Mouse (Mus musculus) thymus, adult 2 months (tissue): ENCODE measurements around the gene Mt1. TPM values are rescaled to one million over a fixed set of nuclear protein-coding genes. Genes with fewer than 3 reads are reported as not detected.
A peak's percentile ranks its signal among the peaks of the same experiment; 100 is the strongest.
"Not testable (repeated sequence)": the region's sequence is repeated elsewhere in the genome, so short reads cannot be mapped to it uniquely, and the experiment has no call there.

Experiments
- DNase-seq: peaks from one replicate; pipeline ENCODE4 v3.0.0; 2021
- H3K27ac ChIP-seq: fragments of 200-500 bp; 2 replicates; pipeline ENCODE4 v1.5.1; 2012; ENCODE audit warnings: low read length, control low read depth; ENCODE audit not compliant: control insufficient read depth, insufficient read depth
- H3K27me3 ChIP-seq: fragments of 200-500 bp; 2 replicates; pipeline ENCODE4 v1.6.1; 2012; ENCODE audit warnings: mild to moderate bottlenecking, low read length, moderate library complexity, mixed read lengths; ENCODE audit not compliant: control insufficient read depth, insufficient read depth
- H3K36me3 ChIP-seq: fragments of 200-500 bp; 2 replicates; pipeline ENCODE4 v1.6.1; 2012; ENCODE audit warnings: mild to moderate bottlenecking, low read length, moderate library complexity; ENCODE audit not compliant: control insufficient read depth, insufficient read depth
- H3K4me1 ChIP-seq: fragments of 200-500 bp; replicated peaks from 2 replicates; pipeline ENCODE4 v1.6.1; 2012; ENCODE audit warnings: low read length; ENCODE audit not compliant: control insufficient read depth, insufficient read depth
- H3K4me3 ChIP-seq: fragments of 200-500 bp; 2 replicates; pipeline ENCODE4 v1.5.1; 2012; ENCODE audit warnings: mild to moderate bottlenecking, low read length, control low read depth, moderate library complexity; ENCODE audit not compliant: control insufficient read depth, insufficient read depth
- CTCF ChIP-seq: fragments of 200-500 bp; IDR thresholded peaks from 2 replicates; pipeline ENCODE4 v1.5.1; 2012; ENCODE audit warnings: mild to moderate bottlenecking, control low read depth, low read length, moderate library complexity, borderline replicate concordance; ENCODE audit not compliant: control insufficient read depth, poor library complexity, insufficient read depth; ENCODE audit errors: extremely low read depth
- POLR2A ChIP-seq: fragments of 200-500 bp; IDR thresholded peaks from 2 replicates; pipeline ENCODE4 v1.6.1; 2012; ENCODE audit warnings: mild to moderate bottlenecking, low read length, control low read depth, moderate library complexity; ENCODE audit not compliant: control insufficient read depth, poor library complexity, insufficient read depth; ENCODE audit errors: extremely low read depth
- WGBS: fragments of 180-500 bp; shearing (Covaris S2); methylation state at CpG from one replicate; pipeline ENCODE4 v1.1.7; 2018; 5-methylcytosine and 5-hydroxymethylcytosine counted together
- polyA plus RNA-seq: library from polyadenylated mRNA; depleted of rRNA; stranded (reverse); fragments of >200 nt; gene quantifications from 2 replicates; pipeline ENCODE4 v1.2.3, GENCODE M21; 2012

Gene Mt1
- polyA plus RNA-seq, 1 experiment, result 260 TPM

DNA sequence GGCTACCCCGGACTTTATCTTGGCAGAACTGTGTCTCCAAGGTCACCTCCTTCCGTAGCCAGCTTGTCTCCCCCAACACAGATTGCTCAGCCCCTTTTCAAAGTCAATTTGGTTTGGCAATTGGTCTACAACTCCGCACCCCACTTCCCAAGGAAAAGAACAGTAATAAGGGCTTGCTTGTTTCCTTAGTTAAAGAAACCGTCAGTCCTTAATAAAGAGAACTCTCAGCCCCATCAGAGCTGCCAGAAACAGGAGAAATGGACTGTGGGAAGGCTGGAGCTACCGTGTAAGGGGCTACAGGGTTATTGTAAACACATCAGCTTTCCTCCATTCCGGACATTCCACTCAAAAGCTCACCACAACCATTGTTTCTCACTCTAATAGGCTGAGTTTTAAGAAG, 24.3 kb upstream of the Mt1 start:
- TF ChIP-seq POLR2A (no peak), CTCF (no peak)
- DNase-seq, result no peak
- peaks cover 3% of the 10 kb centered on the region; the same call in 1 of the 2 replicates for H3K27me3 ChIP-seq
- 68% methylated on average over 6 of the region's 6 CpGs for WGBS
- H3K4me3 ChIP-seq, result no peak overlapping the region
- no peaks in the 10 kb centered on the region for H3K36me3 ChIP-seq
- peaks cover 3% of the 10 kb centered on the region; the same call in 1 of the 2 replicates for H3K4me1 ChIP-seq
- no peak overlapping the region for H3K27ac ChIP-seq

DNA sequence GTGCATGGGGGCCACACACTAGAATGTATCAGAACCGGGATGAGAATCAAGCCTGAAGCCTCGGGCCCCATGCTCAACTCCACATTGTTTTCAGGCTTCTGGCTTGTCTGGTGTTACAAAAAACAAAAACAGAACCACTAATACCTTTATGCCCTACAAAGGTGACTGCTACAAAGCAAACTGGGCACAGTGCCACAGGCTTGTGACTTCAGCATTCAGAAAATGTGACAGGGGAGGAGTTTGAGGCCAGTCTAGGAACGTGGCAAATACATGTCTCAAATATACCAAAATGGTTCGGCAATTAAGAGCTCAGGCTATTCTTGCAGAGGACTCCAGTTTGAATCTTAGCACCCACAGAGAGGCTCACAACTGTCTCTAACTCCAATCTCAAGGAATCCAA, 22.8 kb upstream of the Mt1 start:
- DNase-seq, result no peak
- no peaks in the 10 kb centered on the region for H3K36me3 ChIP-seq
- no peak for TF ChIP-seq POLR2A
- no peak for TF ChIP-seq CTCF
- peaks cover 3% of the 10 kb centered on the region; the same call in 1 of the 2 replicates for H3K4me1 ChIP-seq
- H3K27ac ChIP-seq, result no peak overlapping the region
- H3K4me3 ChIP-seq, result no peak overlapping the region
- H3K27me3 ChIP-seq, result peaks cover 3% of the 10 kb centered on the region; the same call in 1 of the 2 replicates
- WGBS, result 63% methylated on average over 4 of the region's 4 CpGs

DNA sequence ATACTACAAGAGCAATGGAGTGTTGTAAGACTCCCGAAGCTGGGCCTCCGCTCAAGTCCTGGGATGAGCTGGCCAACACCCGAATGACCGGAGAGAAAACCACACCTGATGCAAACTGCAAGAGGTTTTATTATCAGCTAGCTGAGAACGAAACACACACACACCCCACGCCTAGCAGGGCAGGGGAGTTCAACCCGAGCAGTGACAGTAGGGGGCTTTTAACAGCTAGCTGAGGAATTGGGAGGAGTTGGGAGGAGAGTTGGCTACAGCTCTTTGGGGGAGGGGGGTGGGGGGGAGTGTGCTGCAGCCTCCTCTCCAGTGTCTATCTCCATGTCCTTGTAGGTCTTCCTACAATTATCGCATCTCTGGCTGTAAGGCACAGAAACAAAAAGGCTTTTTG, 13.1 kb upstream of the Mt1 start:
- WGBS, result 83% methylated on average over 8 of the region's 8 CpGs
- H3K27me3 ChIP-seq, DNase-seq, H3K36me3 ChIP-seq, H3K4me3 ChIP-seq, H3K27ac ChIP-seq, H3K4me1 ChIP-seq: not testable (repeated sequence)

- no peak overlapping the region for H3K27ac ChIP-seq
- peaks cover under 1% of the 10 kb centered on the region; the same call in 1 of the 2 replicates for H3K27me3 ChIP-seq
- DNase-seq, result peak; percentile 85
- 5% methylated on average over 6 of the region's 6 CpGs for WGBS
- H3K36me3 ChIP-seq, result no peaks in the 10 kb centered on the region
- no peak overlapping the region for H3K4me3 ChIP-seq
- peaks cover 3% of the 10 kb centered on the region; the same call in 1 of the 2 replicates for H3K4me1 ChIP-seq
- TF ChIP-seq POLR2A (no peak), CTCF (peak; percentile 55; the same call in 1 of the 2 replicates)
Measured at GRCm38 (mm10) chr8:94167244-94167643, 11.6 kb upstream of the Mt1 start.

GRCm38 (mm10) chr8:94169547-94169946, 9.3 kb upstream of the Mt1 start:
- Histone ChIP-seq H3K36me3 (no peaks in the 10 kb centered on the region), H3K4me1 (peaks cover 8% of the 10 kb centered on the region; the same call in 1 of the 2 replicates), H3K4me3 (no peak overlapping the region), H3K27me3 (peaks cover 6% of the 10 kb centered on the region), H3K27ac (no peak overlapping the region)
- 85% methylated on average over 5 of the region's 5 CpGs for WGBS
- no peak for DNase-seq
- TF ChIP-seq POLR2A (no peak), CTCF (no peak)

DNA sequence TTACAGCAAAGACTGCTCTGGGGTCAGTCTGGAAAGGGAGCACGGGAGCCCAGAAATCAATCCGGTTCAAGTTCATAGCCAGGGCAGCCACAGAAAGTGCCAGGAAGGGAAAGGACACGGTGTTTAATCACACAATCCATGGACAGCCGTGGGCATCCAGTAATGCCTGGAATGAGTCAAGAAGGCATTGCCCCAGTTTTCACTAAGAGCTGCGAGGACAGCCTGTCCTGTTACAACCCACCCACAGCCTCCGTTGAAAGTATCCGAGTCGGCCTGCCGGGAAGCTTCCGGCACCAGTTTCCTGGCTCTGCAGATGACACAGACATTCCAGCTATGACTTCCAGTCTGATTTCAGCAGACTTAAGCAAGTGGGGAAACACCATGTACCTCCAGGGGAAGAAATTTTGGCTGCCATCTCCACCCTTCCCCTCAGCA, 7.5 kb upstream of the Mt1 start:
- Histone ChIP-seq H3K27me3 (peaks cover 6% of the 10 kb centered on the region), H3K27ac (no peak overlapping the region), H3K4me1 (peaks cover 8% of the 10 kb centered on the region; the same call in 1 of the 2 replicates), H3K36me3 (no peaks in the 10 kb centered on the region), H3K4me3 (no peak overlapping the region)
- 39% methylated on average over 10 of the region's 10 CpGs for WGBS
- TF ChIP-seq POLR2A, result no peak
- no peak for TF ChIP-seq CTCF
- DNase-seq, result no peak
